Mouse (Mus musculus) bone marrow, adult 2 months (tissue): ENCODE measurements around the gene Trim33.
A peak's percentile ranks its signal among the peaks of the same experiment; 100 is the strongest.

Experiments used
- CTCF ChIP-seq: fragments of 200-500 bp; IDR thresholded peaks from 2 replicates; pipeline ENCODE4 v1.5.1; 2011; ENCODE audit warnings: low read length, control low read depth; ENCODE audit not compliant: control insufficient read depth, insufficient read depth
- POLR2A ChIP-seq: fragments of 200-500 bp; IDR thresholded peaks from 2 replicates; pipeline ENCODE4 v1.6.1; 2011; ENCODE audit warnings: low read depth, mild to moderate bottlenecking, control low read depth, low read length, borderline replicate concordance; ENCODE audit not compliant: control insufficient read depth

DNA sequence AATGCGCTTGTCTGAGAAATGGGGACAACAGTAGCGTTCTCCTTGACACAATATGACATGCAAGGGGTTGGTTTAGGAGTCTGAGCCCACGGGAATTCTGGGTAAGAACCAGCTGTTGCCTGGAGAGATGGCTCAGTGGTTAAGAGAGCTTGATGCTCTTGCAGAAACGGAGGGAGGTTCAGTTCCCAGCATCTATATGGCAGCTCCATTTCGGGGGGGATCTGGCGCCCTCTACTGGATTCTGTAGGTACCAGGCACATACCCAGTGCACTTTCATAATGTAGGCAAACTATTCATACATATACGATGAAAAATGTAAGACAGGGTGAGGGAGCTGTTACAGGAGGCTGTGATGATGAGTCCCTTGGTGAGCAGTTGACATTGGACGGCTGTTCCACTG lies 94.9 kb downstream of the Trim33 start:
- TF ChIP-seq CTCF (peak; percentile 76), POLR2A (no peak)
